Mouse (Mus musculus): ENCODE data around the gene Zfp1.

- TF ChIP-seq CTCF (IDR thresholded peaks at IDR 0.05; ENCODE audit: control insufficient read depth, insufficient read depth, insufficient read length) (no peak), MAX (IDR thresholded peaks at IDR 0.05) (no peak), MYOG (IDR thresholded peaks at IDR 0.05; ENCODE audit: control insufficient read depth, extremely low read depth, insufficient read length) (no peak), MYOD1 (IDR thresholded peaks at IDR 0.05; ENCODE audit: control insufficient read depth, insufficient read length, low read depth) (no peak), FOSL1 (IDR thresholded peaks at IDR 0.05; ENCODE audit: insufficient read depth, low read length, poor library complexity, severe bottlenecking) (no peak), CEBPB (IDR thresholded peaks at IDR 0.05; ENCODE audit: low read depth) (no peak)
These were observed 70.1 kb downstream of the Zfp1 start for GRCm38 (mm10) chr8:111713291-111713690.

Measured in C2C12 (cell line).